Mouse (Mus musculus) bone marrow, adult 2 months (tissue): ENCODE results near the gene Nfatc2ip. TPM values are rescaled to one million over a fixed set of nuclear protein-coding genes. Genes with fewer than 3 reads are reported as not detected.

Experiments used
- H3K27ac ChIP-seq: fragments of 200-500 bp; 2 replicates; pipeline ENCODE4 v1.5.1; 2012; ENCODE audit warnings: low read depth, mild to moderate bottlenecking, control low read depth, inconsistent platforms, low read length; ENCODE audit not compliant: control insufficient read depth, poor library complexity, insufficient read depth
- H3K4me1 ChIP-seq: fragments of 200-500 bp; 2 replicates; pipeline ENCODE4 v1.6.1; 2011; ENCODE audit warnings: low read length; ENCODE audit not compliant: control insufficient read depth, insufficient read depth
- H3K4me3 ChIP-seq: fragments of 200-500 bp; replicated peaks from 2 replicates; pipeline ENCODE3; 2011; ENCODE audit warnings: mild to moderate bottlenecking, low read depth, low read length, control low read depth; ENCODE audit not compliant: control insufficient read depth
- CTCF ChIP-seq: fragments of 200-500 bp; IDR thresholded peaks from 2 replicates; pipeline ENCODE4 v1.5.1; 2011; ENCODE audit warnings: low read length, control low read depth; ENCODE audit not compliant: control insufficient read depth, insufficient read depth
- POLR2A ChIP-seq: fragments of 200-500 bp; IDR thresholded peaks from 2 replicates; pipeline ENCODE4 v1.6.1; 2011; ENCODE audit warnings: low read depth, mild to moderate bottlenecking, control low read depth, low read length, borderline replicate concordance; ENCODE audit not compliant: control insufficient read depth
- WGBS: fragments of 180-500 bp; shearing (Covaris S2); methylation state at CpG from one replicate; pipeline ENCODE4 v1.1.7; 2018; 5-methylcytosine and 5-hydroxymethylcytosine counted together
- polyA plus RNA-seq: library from polyadenylated mRNA; stranded (reverse); fragments of >200 nt; gene quantifications from 2 replicates; pipeline ENCODE4 v1.2.4, GENCODE M21; 2011; ENCODE audit warnings: low replicate concordance; ENCODE audit not compliant: missing spikeins, insufficient read depth, insufficient read length

Nfatc2ip gene
- polyA plus RNA-seq, 1 experiment, result 15.1 TPM

GRCm38 (mm10) chr7:126368367-126368766 is 28.2 kb downstream of the Nfatc2ip start:
- H3K4me3 ChIP-seq, result peak overlapping the region; percentile 9
- TF ChIP-seq POLR2A, result no peak
- no peak for TF ChIP-seq CTCF
- H3K4me1 ChIP-seq, result peaks cover 1% of the 10 kb centered on the region
- no peak overlapping the region for H3K27ac ChIP-seq
- 38% methylated on average over 8 of the region's 8 CpGs for WGBS

GRCm38 (mm10) chr7:126367636-126368035 is 28.9 kb downstream of the Nfatc2ip start:
- peak overlapping the region; percentile 11 for H3K4me3 ChIP-seq
- no peak overlapping the region for H3K27ac ChIP-seq
- 61% methylated on average over 10 of the region's 10 CpGs for WGBS
- H3K4me1 ChIP-seq, result peaks cover 1% of the 10 kb centered on the region
- no peak for TF ChIP-seq POLR2A
- no peak for TF ChIP-seq CTCF

GRCm38 (mm10) chr7:126363038-126363437 is 33.5 kb downstream of the Nfatc2ip start:
- H3K4me3 ChIP-seq, result no peak overlapping the region
- H3K4me1 ChIP-seq, result no peaks in the 10 kb centered on the region
- TF ChIP-seq POLR2A, result no peak
- TF ChIP-seq CTCF, result no peak
- no peak overlapping the region for H3K27ac ChIP-seq
- WGBS, result 64% methylated on average over 6 of the region's 6 CpGs

- Histone ChIP-seq H3K4me3 (no peak overlapping the region), H3K4me1 (no peaks in the 10 kb centered on the region), H3K27ac (no peak overlapping the region)
- TF ChIP-seq POLR2A (no peak), CTCF (no peak)
- 82% methylated on average over 13 of the region's 13 CpGs for WGBS
Measured at GRCm38 (mm10) chr7:126359049-126359448, 37.5 kb downstream of the Nfatc2ip start.

GRCm38 (mm10) chr7:126358413-126358812 is 38.1 kb downstream of the Nfatc2ip start:
- Histone ChIP-seq H3K4me3 (no peak overlapping the region), H3K27ac (no peak overlapping the region), H3K4me1 (peaks cover 1% of the 10 kb centered on the region; the same call in 1 of the 2 replicates)
- TF ChIP-seq POLR2A (no peak), CTCF (no peak)
- 89% methylated on average over 9 of the region's 9 CpGs for WGBS

GRCm38 (mm10) chr7:126357838-126358237 is 38.7 kb downstream of the Nfatc2ip start:
- Histone ChIP-seq H3K4me1 (peaks cover 1% of the 10 kb centered on the region; the same call in 1 of the 2 replicates), H3K4me3 (no peak overlapping the region), H3K27ac (no peak overlapping the region)
- TF ChIP-seq POLR2A, result no peak
- TF ChIP-seq CTCF, result no peak
- 74% methylated on average over 6 of the region's 6 CpGs for WGBS

- peaks cover 1% of the 10 kb centered on the region; the same call in 1 of the 2 replicates for H3K4me1 ChIP-seq
- WGBS, result 16% methylated on average over 7 of the region's 7 CpGs
Measured at GRCm38 (mm10) chr7:126356793-126357591, 39.5 kb downstream of the Nfatc2ip start.

GRCm38 (mm10) chr7:126355847-126356597 is 40.5 kb downstream of the Nfatc2ip start:
- no peak overlapping the region for H3K27ac ChIP-seq
- TF ChIP-seq CTCF, result no peak
- no peak for TF ChIP-seq POLR2A
- H3K4me3 ChIP-seq, result no peak overlapping the region
- 68% methylated on average over 5 of the region's 5 CpGs for WGBS
- H3K4me1 ChIP-seq, result peaks cover 1% of the 10 kb centered on the region; the same call in 1 of the 2 replicates

More at GRCm38 (mm10) chr7:126356793-126357591, 39.5 kb downstream of the Nfatc2ip start:
- 0 out of 2 replicates have a peak overlapping the region, but pooled peaks have one; percentile 29 for H3K27ac ChIP-seq
- no peak for TF ChIP-seq POLR2A
- no peak for TF ChIP-seq CTCF
- no peak overlapping the region for H3K4me3 ChIP-seq
